Mouse (Mus musculus): Measurements from ENCODE around the gene Ccdc154.
A peak's percentile ranks its signal among the peaks of the same experiment; 100 is the strongest.
"Not testable (repeated sequence)": the region's sequence is repeated elsewhere in the genome, so short reads cannot be mapped to it uniquely, and the experiment has no call there.

Gene Ccdc154

DNA sequence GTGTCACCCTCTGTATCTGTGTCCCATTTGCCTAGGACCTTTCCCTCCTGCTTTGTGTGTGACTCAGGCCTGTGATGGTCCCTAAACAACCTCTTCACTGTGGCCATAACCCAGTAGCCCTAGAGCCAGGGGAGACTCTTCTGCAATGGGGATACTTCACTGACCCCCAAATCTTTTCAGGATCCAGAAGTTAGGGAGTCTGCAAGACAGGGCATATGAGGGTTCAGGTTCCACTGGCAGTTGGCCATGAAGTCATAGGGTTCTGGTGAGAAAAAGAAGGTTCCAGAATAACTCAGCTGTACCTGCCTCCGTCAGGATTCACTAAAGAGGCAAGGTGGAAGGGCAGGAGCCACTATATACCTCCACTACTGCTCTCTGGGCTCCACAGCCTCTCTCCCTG is at the start of gene Ccdc154:
Gene Ccdc154 (plus strand): TSS at position 301 of the 400 bp plus-strand sequence.
- no peak for DNase-seq

DNA sequence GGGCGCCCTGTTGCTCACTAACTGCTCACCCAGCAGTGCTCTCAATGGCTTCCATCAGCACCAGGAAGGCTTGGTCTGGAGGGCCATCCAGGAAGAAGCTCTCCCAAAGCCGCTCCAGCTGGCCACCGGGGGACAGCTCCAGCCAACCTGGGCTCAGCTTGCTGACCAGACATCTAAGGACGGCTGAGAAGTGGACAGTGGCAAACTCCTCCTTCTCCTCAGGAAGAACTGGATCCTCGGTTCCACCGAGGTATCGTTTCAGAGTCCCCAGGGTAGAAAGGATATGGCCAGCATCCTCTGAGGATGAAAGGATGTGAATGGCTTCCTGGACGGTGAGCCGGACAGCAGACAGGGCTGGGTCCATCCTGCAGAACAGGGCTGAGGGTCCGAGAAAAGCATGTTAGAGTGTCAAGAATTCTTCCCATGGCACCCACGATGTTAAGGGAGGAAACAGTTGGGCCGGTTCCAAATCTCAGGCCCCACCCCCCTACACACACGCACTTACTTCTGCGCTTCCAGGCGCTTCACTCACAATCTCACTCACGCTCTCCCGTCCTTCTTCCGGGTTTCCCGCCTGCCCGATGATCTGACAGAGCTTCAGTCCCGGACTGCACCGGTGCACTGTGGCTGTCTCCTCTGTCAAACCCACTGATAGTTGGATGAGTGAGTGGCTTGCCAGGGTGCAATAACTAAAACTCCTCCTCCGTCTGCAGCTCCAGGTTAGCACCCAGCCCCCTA is 47.2 kb upstream of the Ccdc154 start:
- DNase-seq: peak in 1 of 2 experiments; percentile 26

DNA sequence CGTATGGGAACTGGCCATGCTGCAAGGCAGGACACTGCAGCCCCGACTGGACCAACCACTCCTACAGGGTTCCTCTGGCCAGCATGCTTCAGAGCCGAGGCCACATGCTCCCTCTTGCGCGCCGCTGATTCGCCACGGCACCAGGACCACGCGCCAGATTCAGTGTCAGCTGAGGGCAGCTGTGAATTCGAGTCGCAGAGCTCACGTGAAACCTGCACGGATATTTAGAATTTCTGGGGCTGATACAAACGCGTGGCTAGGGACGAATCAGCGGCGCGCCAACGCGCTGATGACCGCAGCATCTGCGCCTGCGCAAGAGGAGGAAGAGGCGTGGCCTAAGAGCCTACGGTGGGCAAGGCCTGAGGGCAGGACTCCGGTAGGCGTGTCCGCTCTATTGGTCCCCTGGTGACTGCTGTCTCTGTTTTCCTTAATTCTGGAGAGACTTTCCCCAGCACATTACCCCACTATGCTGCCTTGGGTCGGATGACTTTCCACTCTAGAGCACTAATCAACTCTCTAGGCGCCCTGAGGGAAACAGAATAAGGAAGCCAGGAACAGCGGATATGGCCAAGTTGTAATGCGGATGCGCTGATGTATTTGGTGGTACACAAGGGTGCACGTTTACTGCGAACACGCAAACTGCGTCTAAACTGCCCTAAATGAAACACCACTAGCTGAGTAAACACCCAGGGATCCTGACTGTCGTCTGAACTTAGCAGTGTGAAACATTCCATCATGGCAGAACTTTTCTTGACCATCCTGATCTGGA is 46.4 kb upstream of the Ccdc154 start, which contains the start of gene Telo2:
Gene Telo2 (minus strand): TSS at position 304 of the 769 bp plus-strand sequence.
- peak; percentile 93 to 94 for DNase-seq

DNA sequence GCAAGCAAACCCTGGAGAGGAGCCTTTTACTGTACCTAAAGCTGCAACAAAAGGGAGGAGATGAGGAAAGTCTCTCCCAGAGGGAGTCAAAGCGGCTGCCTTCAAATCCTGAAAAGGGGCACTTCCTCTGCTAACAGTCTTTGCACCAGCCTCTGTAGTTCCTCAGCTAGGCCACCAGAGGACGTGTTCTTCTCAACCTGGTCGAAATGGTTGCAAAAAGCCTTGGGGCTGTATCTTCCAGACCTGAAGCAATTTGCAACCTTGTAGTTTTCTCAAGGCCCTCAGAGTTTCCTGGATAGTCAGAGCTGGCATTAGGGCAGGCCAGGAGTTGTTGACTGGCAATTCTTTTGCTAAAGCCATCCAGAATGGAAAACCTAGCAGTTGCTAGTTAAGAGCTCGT is 45.0 kb upstream of the Ccdc154 start:
- DNase-seq: no peak

- no peak for DNase-seq
Measured at GRCm38 (mm10) chr17:25120406-25120805, 41.9 kb upstream of the Ccdc154 start, which contains the start of gene Ptx4. Gene Ptx4 (plus strand): TSS chr17:25120760.

DNA sequence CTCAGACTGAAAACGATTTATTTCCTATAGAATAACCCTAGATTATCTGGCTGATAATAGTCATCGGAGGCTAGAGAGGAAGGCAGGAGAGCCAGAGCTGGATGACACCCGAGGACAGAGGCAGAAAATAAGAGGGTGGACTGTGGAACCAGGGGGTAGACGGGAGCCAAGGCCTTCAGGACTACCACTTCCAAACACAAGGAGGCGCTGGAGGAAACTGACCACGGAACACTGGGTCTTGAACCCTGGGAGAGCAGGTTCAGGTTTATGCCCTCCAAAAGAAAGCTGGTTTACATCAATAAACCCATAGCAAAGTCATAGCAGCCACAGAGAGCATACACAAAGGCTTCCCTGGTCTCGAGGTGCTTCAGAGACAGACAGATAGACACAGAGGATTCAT is 38.3 kb upstream of the Ccdc154 start:
- DNase-seq: no peak

GRCm38 (mm10) chr17:25125442-25126060 is 36.7 kb upstream of the Ccdc154 start:
- not testable (repeated sequence) for DNase-seq

GRCm38 (mm10) chr17:25127079-25127478 is 35.2 kb upstream of the Ccdc154 start:
- no peak for DNase-seq

GRCm38 (mm10) chr17:25127681-25128080 is 34.6 kb upstream of the Ccdc154 start:
- DNase-seq: no peak

DNA sequence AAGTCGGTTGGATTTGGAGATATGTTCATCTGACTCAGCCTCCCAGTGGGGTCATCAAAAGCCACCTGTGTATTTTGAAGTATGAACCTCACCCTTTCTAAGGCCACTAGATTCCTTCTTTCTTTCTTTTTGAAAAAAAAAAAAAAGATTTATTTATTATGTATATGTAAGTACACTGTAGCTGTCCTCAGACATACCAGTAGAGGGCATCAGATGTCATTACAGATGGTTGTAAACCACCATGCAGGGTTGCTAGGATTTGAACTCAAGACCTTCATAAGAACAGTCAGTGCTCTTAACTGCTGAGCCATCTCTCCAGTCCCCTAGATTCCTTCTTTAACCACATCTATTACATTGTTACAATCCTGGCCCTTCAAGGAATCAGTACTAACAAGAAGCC is 32.2 kb upstream of the Ccdc154 start:
- no peak for DNase-seq

DNA sequence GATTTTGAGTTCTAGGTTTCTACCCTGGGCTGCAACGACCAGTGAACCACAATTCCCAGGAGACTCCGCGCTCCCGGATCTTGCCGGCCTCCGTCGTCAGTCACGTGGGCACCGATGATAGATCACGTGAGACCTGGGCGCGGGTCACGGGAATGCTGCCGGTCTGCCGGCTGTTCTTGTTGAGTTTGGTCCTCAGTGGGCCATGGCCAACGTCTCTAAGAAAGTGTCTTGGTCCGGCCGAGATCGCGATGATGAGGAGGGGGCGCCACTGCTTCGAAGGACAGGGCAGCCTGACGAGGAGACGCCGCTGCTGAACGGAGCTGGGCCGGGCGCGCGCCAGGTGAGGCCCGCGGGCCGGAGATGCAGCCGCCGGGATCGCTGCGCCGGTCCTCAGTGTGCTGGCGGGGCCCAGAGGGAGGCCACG is 29.0 kb upstream of the Ccdc154 start, which contains the start of gene Clcn7:
Gene Clcn7 (plus strand): TSS at position 117 of the 424 bp plus-strand sequence.
- peak; percentile 97 to 99 for DNase-seq

GRCm38 (mm10) chr17:25135622-25136021 is 26.6 kb upstream of the Ccdc154 start:
- no peak for DNase-seq

- DNase-seq: no peak
Measured at GRCm38 (mm10) chr17:25138803-25139202, 23.5 kb upstream of the Ccdc154 start.

GRCm38 (mm10) chr17:25139960-25140359 is 22.3 kb upstream of the Ccdc154 start:
- DNase-seq: no peak

DNA sequence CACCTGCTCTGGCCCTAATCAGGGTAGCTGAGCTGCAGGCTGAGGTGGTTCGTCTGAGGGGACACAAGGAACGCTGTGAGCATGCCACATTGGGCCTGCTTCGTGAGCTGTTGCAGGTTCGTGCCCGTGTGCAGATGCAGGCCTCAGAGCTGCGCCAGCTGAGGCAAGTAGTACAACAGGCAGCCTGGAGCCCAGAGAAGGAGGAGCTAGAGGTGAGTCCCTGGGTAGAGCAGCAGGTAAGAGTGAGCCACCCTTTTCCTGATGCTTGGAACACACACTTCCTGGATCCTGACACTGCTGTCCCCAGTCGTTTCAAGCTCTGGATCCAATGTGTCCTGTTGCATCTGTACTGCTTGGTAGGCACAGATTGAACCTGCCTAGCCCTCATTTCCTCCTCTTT is 1.1 kb downstream of the Ccdc154 start:
- no peak for DNase-seq

GRCm38 (mm10) chr17:25164770-25165169 is 2.5 kb downstream of the Ccdc154 start:
- no peak for DNase-seq

DNA sequence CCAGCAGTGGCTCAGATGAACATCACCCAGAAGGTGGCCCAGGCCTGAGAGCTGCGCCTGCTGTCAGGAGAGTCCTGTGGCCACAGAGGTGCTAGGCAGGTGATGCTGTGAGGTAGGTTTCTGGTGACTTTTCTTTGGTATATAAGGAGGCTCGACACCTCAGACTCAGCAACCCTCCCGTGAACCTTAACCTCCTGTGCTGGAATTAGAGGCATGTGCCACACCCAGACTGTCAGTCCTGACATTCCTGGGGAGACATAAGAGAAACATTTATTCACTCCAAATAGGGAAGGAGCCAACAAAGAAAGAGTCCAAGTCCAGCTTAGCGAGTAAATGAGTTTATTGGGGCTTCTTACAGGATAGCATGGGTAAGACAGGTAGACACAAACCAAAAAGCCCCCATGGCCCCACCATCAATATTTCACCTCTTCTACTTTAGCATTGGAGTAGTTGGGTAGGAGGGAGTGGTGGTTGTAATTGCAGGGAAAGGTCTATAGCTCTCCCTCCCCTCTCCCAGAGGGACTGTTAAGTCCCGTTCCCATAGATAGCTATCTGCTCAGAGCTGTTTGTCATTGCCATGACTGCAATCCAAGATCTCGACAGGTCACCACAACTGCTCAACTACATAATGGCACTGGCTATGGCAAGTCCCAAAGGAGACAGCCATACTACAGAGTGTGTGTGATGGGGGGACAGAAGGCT is 3.9 kb downstream of the Ccdc154 start:
- DNase-seq: no peak

DNA sequence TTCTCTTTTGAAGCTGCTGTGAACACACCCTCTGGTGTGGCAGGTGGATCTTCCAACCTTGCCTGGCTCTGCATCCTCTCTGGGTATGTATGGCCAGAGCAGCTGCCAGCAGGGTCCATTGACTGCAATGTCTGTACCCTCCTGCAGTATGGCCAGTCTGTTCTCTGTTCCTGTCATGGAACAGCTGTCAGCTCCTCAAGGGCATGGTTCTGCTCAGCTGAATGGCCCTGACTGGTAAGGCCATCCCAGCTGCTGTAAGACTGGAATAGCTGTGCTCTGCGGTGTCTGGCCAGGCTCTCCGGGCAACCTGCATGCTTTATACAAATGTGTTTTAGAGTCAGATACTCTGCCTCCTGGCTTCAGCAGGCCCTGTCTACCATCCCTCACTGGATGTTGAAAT is 7.4 kb downstream of the Ccdc154 start:
- DNase-seq: no peak

DNA sequence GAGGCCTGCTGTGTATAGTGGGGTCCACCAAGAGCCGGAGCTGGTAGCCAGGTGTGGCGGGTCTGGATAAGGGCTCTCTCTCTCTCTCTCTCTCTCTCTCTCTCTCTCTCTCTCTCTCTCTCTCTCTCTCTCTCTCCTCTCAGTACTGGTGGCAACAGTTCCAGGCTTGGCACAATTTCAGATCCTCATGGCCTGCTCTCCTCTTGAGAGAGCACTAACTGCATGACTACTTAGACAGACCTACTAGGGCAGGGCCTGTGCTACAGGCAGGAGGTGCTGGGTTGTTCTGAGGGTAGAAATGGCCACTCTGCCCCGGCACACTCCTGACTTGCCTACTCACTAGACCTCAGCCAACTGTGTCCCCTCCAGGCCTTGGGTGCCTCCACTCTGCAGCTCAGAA is 10.3 kb downstream of the Ccdc154 start:
- no peak for DNase-seq

- DNase-seq: no peak
Measured at GRCm38 (mm10) chr17:25175411-25175810, 13.2 kb downstream of the Ccdc154 start, which contains the start of gene Gm38655. Gene Gm38655 (minus strand): TSS chr17:25175471.

GRCm38 (mm10) chr17:25183232-25183631 is 21.0 kb downstream of the Ccdc154 start:
- DNase-seq: no peak

DNA sequence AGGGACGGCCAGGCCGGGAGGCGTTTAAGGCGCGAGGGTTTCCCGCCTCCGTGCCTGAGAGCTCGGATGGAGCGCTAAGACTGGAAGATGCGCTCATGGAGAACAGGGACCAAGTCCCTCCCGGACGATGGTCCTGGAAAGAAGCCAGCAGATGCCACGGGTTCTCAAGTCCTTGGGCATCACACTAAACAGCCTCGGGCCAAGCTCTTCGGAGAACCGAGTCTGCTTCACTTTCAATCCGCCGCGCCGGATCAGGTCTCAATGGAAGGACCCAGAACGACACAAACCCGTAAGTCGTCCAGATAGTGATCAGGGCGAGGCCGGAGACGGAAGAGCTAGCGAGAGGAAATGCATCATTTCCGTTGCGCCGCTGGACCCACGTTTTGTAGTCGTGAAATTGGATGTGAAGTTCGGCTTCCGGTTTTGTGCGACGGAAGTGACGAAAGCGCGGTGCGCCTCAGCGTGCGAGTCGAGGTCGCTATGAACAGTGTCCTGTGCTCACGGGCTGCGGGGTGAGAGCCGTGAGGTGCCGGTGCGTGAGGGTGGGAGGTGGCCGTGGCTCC is 21.9 kb downstream of the Ccdc154 start, which contains the start of gene BC003965:
Gene BC003965 (plus strand): TSS at position 426 of the 563 bp plus-strand sequence.
- peak; percentile 99 to 100 for DNase-seq
